Comparison of ENCODE assay signal across 9 mouse cellular contexts in the genomic region with DNA sequence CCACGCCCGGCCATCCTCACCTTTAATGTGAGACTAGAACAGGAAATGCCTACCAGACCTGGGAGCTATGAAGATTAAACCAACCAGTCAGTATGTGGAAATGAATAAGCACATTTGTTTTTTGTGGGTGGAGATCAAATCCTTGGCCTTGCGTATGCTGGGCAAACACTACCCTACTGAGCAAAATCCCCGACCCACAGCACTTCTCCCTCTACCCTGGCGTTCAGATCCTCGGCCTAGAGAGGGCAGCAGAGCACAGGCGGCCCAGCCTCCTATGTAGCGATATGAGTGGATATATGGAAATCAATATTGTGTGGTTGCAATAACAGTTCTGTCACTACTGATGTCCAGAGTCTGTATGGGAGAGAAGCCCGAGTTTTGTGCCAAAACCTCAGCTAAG. TPM values are rescaled to one million over a fixed set of nuclear protein-coding genes. Genes with fewer than 3 reads are reported as not detected.
A peak's percentile ranks its signal among the peaks of the same experiment; 100 is the strongest.
DNase-seq lines count a peak whose midpoint lies in the region; ATAC-seq and TF ChIP-seq lines count a peak whose summit lies in the region.
"Had no signal": no experiment of that assay in that cellular context is flagged by ENCODE, and none has a peak within 500 bp of the region (broad histone marks: within the 10 kb centered on the region; RNA-seq: fewer than 3 reads in every experiment).

No protein-coding gene starts in this region.

- H3K4me1 ChIP-seq in heart, embryonic 10.5 days, result peaks cover 62% of the 10 kb centered on the region
- peaks cover 0 to 17% of the 10 kb centered on the region in 2 experiments; a peak in 2 of 4 replicates for H3K4me1 ChIP-seq in CH12.LX (ENCODE audit: control insufficient read depth in 1 of 2, insufficient read depth in 2 of 2)
- H3K4me1 ChIP-seq in hindbrain, embryonic 11.5 days (replicated peaks; ENCODE audit: control insufficient read depth, insufficient read depth, low read length), result no peaks in the 10 kb centered on the region
- H3K4me1 ChIP-seq in forebrain, embryonic 11.5 days (replicated peaks; ENCODE audit: control insufficient read depth, insufficient read depth, low read length), result no peaks in the 10 kb centered on the region

- peak; percentile 68 for ATAC-seq in erythroblast, adult 5-6 weeks (replicated peaks; ENCODE audit: low FRiP score, poor library complexity, severe bottlenecking)
- no peak for ATAC-seq in hindbrain, embryonic 11.5 days (ENCODE audit: low FRiP score)
- no peak for ATAC-seq in forebrain, embryonic 11.5 days (replicated peaks; ENCODE audit: low FRiP score)

- H3K79me2 ChIP-seq in CH12.LX (replicated peaks; ENCODE audit: control insufficient read depth, extremely low read depth, insufficient read depth, poor library complexity, severe bottlenecking), result no peaks in the 10 kb centered on the region; the same call in 1 of the 2 replicates

- peaks cover 64% of the 10 kb centered on the region for H3K36me3 ChIP-seq in heart, embryonic 10.5 days
- H3K36me3 ChIP-seq in CH12.LX (replicated peaks in 1 of 2; ENCODE audit: control insufficient read depth in 1 of 2, insufficient read depth in 1 of 2, low read length in 1 of 2), result peaks cover 40 to 94% of the 10 kb centered on the region in 2 experiments
- peaks cover 6% of the 10 kb centered on the region; the same call in 1 of the 2 replicates for H3K36me3 ChIP-seq in hindbrain, embryonic 11.5 days (ENCODE audit: control insufficient read depth, insufficient read depth, low read length)
- H3K36me3 ChIP-seq in forebrain, embryonic 11.5 days (ENCODE audit: control insufficient read depth, insufficient read depth, low read length), result no peaks in the 10 kb centered on the region; the same call in 1 of the 2 replicates

- H3K9me3 ChIP-seq in heart, embryonic 10.5 days, result no peaks in the 10 kb centered on the region
- no peaks in the 10 kb centered on the region for H3K9me3 ChIP-seq in CH12.LX (replicated peaks; ENCODE audit: low read length)
- no peaks in the 10 kb centered on the region for H3K9me3 ChIP-seq in hindbrain, embryonic 11.5 days (ENCODE audit: control insufficient read depth, low read length)
- H3K9me3 ChIP-seq in forebrain, embryonic 11.5 days (ENCODE audit: control insufficient read depth, low read length), result no peaks in the 10 kb centered on the region

- 82% methylated on average over 9 of the region's 9 CpGs for WGBS in heart, embryonic 10.5 days
- WGBS in hindbrain, embryonic 11.5 days, result 86% methylated on average over 9 of the region's 9 CpGs
- 92% methylated on average over 9 of the region's 9 CpGs for WGBS in forebrain, embryonic 11.5 days

- peak; percentile 17 to 65; a peak in 2 of 4 replicates for TF ChIP-seq CTCF in CH12.LX (conservative IDR thresholded peaks at IDR 0.05 in 1 of 2, IDR thresholded peaks at IDR 0.05 in 1 of 2; ENCODE audit: low read depth in 2 of 2, low read length in 2 of 2)

- intact Hi-C loops in left cerebral cortex, postnatal 14 days (cut with DNase I), result no loop called here

- no peak for TF ChIP-seq POLR2A in CH12.LX (IDR thresholded peaks at IDR 0.05; ENCODE audit: low read depth, low read length)

- no peak overlapping the region for H3K27ac ChIP-seq in heart, embryonic 10.5 days
- H3K27ac ChIP-seq in CH12.LX (ENCODE audit: insufficient read depth, low read depth), result no peak overlapping the region
- H3K27ac ChIP-seq in hindbrain, embryonic 11.5 days (ENCODE audit: low read depth, low read length), result no peak overlapping the region
- no peak overlapping the region for H3K27ac ChIP-seq in forebrain, embryonic 11.5 days (ENCODE audit: low read depth, low read length)
- H3K27ac ChIP-seq: macrophage had no signal

- in situ Hi-C loops in CH12.LX (cut with MboI; ENCODE audit: low pct_ligation_motif_present, low pct_unique_long_range_greater_than_20kb, low sequenced_read_pairs), result loop anchor here (10.0 kb wide), 1 partner anchor 82 kb away; no protein-coding TSS in a partner anchor

- H3K4me2 ChIP-seq in CH12.LX (ENCODE audit: insufficient read depth, low read depth, poor library complexity, severe bottlenecking), result no peak overlapping the region
- H3K4me2 ChIP-seq in hindbrain, embryonic 11.5 days (replicated peaks; ENCODE audit: low read depth, low read length), result no peak overlapping the region
- H3K4me2 ChIP-seq in forebrain, embryonic 11.5 days (ENCODE audit: low read depth, low read length, severe bottlenecking), result no peak overlapping the region

- TF ChIP-seq RAD21 in CH12.LX (IDR thresholded peaks at IDR 0.05; ENCODE audit: low read depth, low read length), result peak; percentile 60

- no peak for TF ChIP-seq EP300 in CH12.LX (IDR thresholded peaks at IDR 0.05; ENCODE audit: low read length)

- H3K9ac ChIP-seq in CH12.LX (ENCODE audit: insufficient read depth, low read depth), result no peak overlapping the region
- no peak overlapping the region for H3K9ac ChIP-seq in hindbrain, embryonic 11.5 days (ENCODE audit: low read depth, low read length)
- H3K9ac ChIP-seq in forebrain, embryonic 11.5 days (ENCODE audit: low read length), result no peak overlapping the region

- dilution Hi-C loops in CH12.LX (cut with MboI; ENCODE audit: extremely low pct_ligation_motif_present, extremely low pct_unique_long_range_greater_than_20kb, low sequenced_read_pairs), result no loop called here

- DNase-seq in heart, postnatal 4 days, result peak; percentile 53
- no peak for DNase-seq in heart, embryonic 10.5 days (ENCODE audit: low spot score)
- no peak for DNase-seq in CH12.LX (ENCODE audit: extremely low read depth)
- DNase-seq in lung, postnatal 36 days, result peak; percentile 77
- DNase-seq in hindbrain, embryonic 11.5 days (ENCODE audit: low spot score), result no peak
- DNase-seq in left cerebral cortex, postnatal 14 days (ENCODE audit: low spot score in 2 of 2), result no peak
- no peak for DNase-seq in forebrain, embryonic 11.5 days (ENCODE audit: low spot score)

- no peaks in the 10 kb centered on the region for H3K27me3 ChIP-seq in heart, embryonic 10.5 days (ENCODE audit: insufficient read depth, poor library complexity, severe bottlenecking)
- no peaks in the 10 kb centered on the region for H3K27me3 ChIP-seq in CH12.LX (replicated peaks)
- no peaks in the 10 kb centered on the region for H3K27me3 ChIP-seq in hindbrain, embryonic 11.5 days (ENCODE audit: control insufficient read depth, insufficient read depth, low read length)
- no peaks in the 10 kb centered on the region for H3K27me3 ChIP-seq in forebrain, embryonic 11.5 days (ENCODE audit: control insufficient read depth, insufficient read depth, low read length)

- no peak overlapping the region for H3K4me3 ChIP-seq in heart, embryonic 10.5 days
- no peak overlapping the region for H3K4me3 ChIP-seq in CH12.LX (replicated peaks in 1 of 3; ENCODE audit: low read depth in 2 of 3, low read length in 2 of 3, poor library complexity in 1 of 3)
- no peak overlapping the region for H3K4me3 ChIP-seq in hindbrain, embryonic 11.5 days (ENCODE audit: low read depth, low read length)
- H3K4me3 ChIP-seq in forebrain, embryonic 11.5 days (ENCODE audit: low read depth, low read length), result no peak overlapping the region

TF ChIP-seq in CH12.LX, 34 proteins besides CTCF, POLR2A, EP300 and RAD21 (continues in another document):
- no peak for TF ChIP-seq POLR2AphosphoS2 (IDR thresholded peaks at IDR 0.05; ENCODE audit: low read depth, low read length)
- TF ChIP-seq ZNF384 (IDR thresholded peaks at IDR 0.05; ENCODE audit: low read depth, low read length), result no peak
- TF ChIP-seq TCF12 (IDR thresholded peaks at IDR 0.05; ENCODE audit: low read depth, low read length), result no peak
- TF ChIP-seq USF2 (conservative IDR thresholded peaks at IDR 0.05; ENCODE audit: low read depth, low read length), result no peak
- TF ChIP-seq TBP (conservative IDR thresholded peaks at IDR 0.05; ENCODE audit: low read depth, low read length), result no peak
- peak; percentile 69 for TF ChIP-seq SMC3 (IDR thresholded peaks at IDR 0.05; ENCODE audit: low read depth, low read length)
- TF ChIP-seq CHD1 (IDR thresholded peaks at IDR 0.05; ENCODE audit: low read depth, low read length), result no peak

RNA-seq across cellular contexts. Expression of gene Pnma1, which starts 14.8 kb away (rescaled TPM):
- total RNA-seq in heart, postnatal 4 days (2021), result under 1 TPM; 0.54 to 0.62 TPM
- polyA plus RNA-seq in heart, embryonic 10.5 days (2016; fragmentation: Nextera tagmentation; extraction: Ambion mirVana), result 0.71 and 1.1 TPM in 2 replicates
- 0.13 and 0.21 TPM in 2 replicates for total RNA-seq in CH12.LX (2012; rRNA removed)
- total RNA-seq in CH12.LX (2014; rRNA removed), result not detected in 2 replicates
- polyA plus RNA-seq in CH12.LX (2012; ENCODE audit: insufficient read length, low read depth), result 0.30 TPM in 2 replicates
- total RNA-seq in erythroblast, adult 5-6 weeks (2015; ENCODE audit: low replicate concordance), result 1.5 and 4.4 TPM in 2 replicates
- 1.0 and 4.5 TPM in 2 replicates for total RNA-seq in erythroblast, adult 5-6 weeks (2017; ENCODE audit: low replicate concordance)
- polyA plus RNA-seq in hindbrain, embryonic 11.5 days (2014; fragmentation: Nextera tagmentation; extraction: Ambion mirVana), result 2.4 and 2.6 TPM in 2 replicates
- 1 to 10 TPM; 5.8 to 6.8 TPM for total RNA-seq in left cerebral cortex, postnatal 14 days (2021)
- 1.9 and 2.8 TPM in 2 replicates for polyA plus RNA-seq in forebrain, embryonic 11.5 days (2014; fragmentation: Nextera tagmentation; extraction: Ambion mirVana)

RNA-seq across cellular contexts. Expression of gene Dnal1, which starts 49.0 kb away (rescaled TPM):
- total RNA-seq in heart, postnatal 4 days (2021), result 10 to 100 TPM in 1 of 2 experiments, 1 to 10 TPM in 1; 9.2 to 12.3 TPM
- polyA plus RNA-seq in heart, embryonic 10.5 days (2016; fragmentation: Nextera tagmentation; extraction: Ambion mirVana), result 3.4 and 3.7 TPM in 2 replicates
- total RNA-seq in CH12.LX (2012; rRNA removed), result 1.4 and 1.6 TPM in 2 replicates
- 0.84 and 1.7 TPM in 2 replicates for total RNA-seq in CH12.LX (2014; rRNA removed)
- polyA plus RNA-seq in CH12.LX (2012; ENCODE audit: insufficient read length, low read depth), result 2.1 and 2.9 TPM in 2 replicates
- total RNA-seq in erythroblast, adult 5-6 weeks (2015; ENCODE audit: low replicate concordance), result 0.63 TPM in 1 of 2 replicates, not detected in the other
- total RNA-seq in erythroblast, adult 5-6 weeks (2017; ENCODE audit: low replicate concordance), result not detected in 2 replicates
- polyA plus RNA-seq in hindbrain, embryonic 11.5 days (2014; fragmentation: Nextera tagmentation; extraction: Ambion mirVana), result 4.8 and 6.3 TPM in 2 replicates
- 100 to 1,000 TPM; 102 to 106 TPM for total RNA-seq in left cerebral cortex, postnatal 14 days (2021)
- 6.1 and 6.8 TPM in 2 replicates for polyA plus RNA-seq in forebrain, embryonic 11.5 days (2014; fragmentation: Nextera tagmentation; extraction: Ambion mirVana)

RNA-seq across cellular contexts. Expression of gene Elmsan1, which starts 55.5 kb away (rescaled TPM):
- total RNA-seq in heart, postnatal 4 days (2021), result 10 to 100 TPM; 18.5 to 18.6 TPM
- 8.0 and 10.5 TPM in 2 replicates for polyA plus RNA-seq in heart, embryonic 10.5 days (2016; fragmentation: Nextera tagmentation; extraction: Ambion mirVana)
- total RNA-seq in CH12.LX (2012; rRNA removed) (5.6 TPM in 2 replicates), CH12.LX (2014; rRNA removed) (2.0 and 2.2 TPM in 2 replicates)
- 12.4 and 14.3 TPM in 2 replicates for polyA plus RNA-seq in CH12.LX (2012; ENCODE audit: insufficient read length, low read depth)
- 5.4 and 12.7 TPM in 2 replicates for total RNA-seq in erythroblast, adult 5-6 weeks (2015; ENCODE audit: low replicate concordance)
- 8.0 and 11.4 TPM in 2 replicates for total RNA-seq in erythroblast, adult 5-6 weeks (2017; ENCODE audit: low replicate concordance)
- 4.2 and 6.1 TPM in 2 replicates for polyA plus RNA-seq in hindbrain, embryonic 11.5 days (2014; fragmentation: Nextera tagmentation; extraction: Ambion mirVana)
- 10 to 100 TPM; 12.6 to 18.6 TPM for total RNA-seq in left cerebral cortex, postnatal 14 days (2021)
- polyA plus RNA-seq in forebrain, embryonic 11.5 days (2014; fragmentation: Nextera tagmentation; extraction: Ambion mirVana), result 7.6 and 9.6 TPM in 2 replicates

Comparison
In these comparisons a context has a peak if more than half of its experiments do, and no peak if none do; other contexts are left out.
1. DNase-seq: peak in heart, postnatal 4 days (single experiment) and lung, postnatal 36 days (single experiment); none in heart, embryonic 10.5 days (single experiment), CH12.LX (single experiment), hindbrain, embryonic 11.5 days (single experiment), left cerebral cortex, postnatal 14 days (0 of 2) and forebrain, embryonic 11.5 days (single experiment).
2. RNA of gene Dnal1, which starts 49.0 kb away (total RNA-seq): 102 to 106 TPM in left cerebral cortex, postnatal 14 days; 9.2 to 12.3 TPM in heart, postnatal 4 days, 0.84 to 1.7 TPM in CH12.LX and 0.63 TPM in erythroblast, adult 5-6 weeks; every median in the first group is over 4 times any median in the second.